Mouse (Mus musculus) left cerebral cortex, adult 8-10 months (tissue): ENCODE results near the gene Bbs1. TPM values are rescaled to one million over a fixed set of nuclear protein-coding genes. Genes with fewer than 3 reads are reported as not detected.
"Not testable (repeated sequence)": the region's sequence is repeated elsewhere in the genome, so short reads cannot be mapped to it uniquely, and the experiment has no call there.

Experiments used
- DNase-seq, 2 experiments: peaks; one replicate each; pipeline ENCODE4 v3.0.0; 2022; ENCODE audit warnings: low spot score in 2 of 2
- total RNA-seq, 4 experiments: library from RNA; stranded (reverse); gene quantifications; 2 replicates each; pipeline ENCODE4 v1.2.4; 2022

Gene Bbs1
- total RNA-seq, 4 experiments from 2014 or later = 32.5 to 38.2 (median 36.5) TPM

DNA sequence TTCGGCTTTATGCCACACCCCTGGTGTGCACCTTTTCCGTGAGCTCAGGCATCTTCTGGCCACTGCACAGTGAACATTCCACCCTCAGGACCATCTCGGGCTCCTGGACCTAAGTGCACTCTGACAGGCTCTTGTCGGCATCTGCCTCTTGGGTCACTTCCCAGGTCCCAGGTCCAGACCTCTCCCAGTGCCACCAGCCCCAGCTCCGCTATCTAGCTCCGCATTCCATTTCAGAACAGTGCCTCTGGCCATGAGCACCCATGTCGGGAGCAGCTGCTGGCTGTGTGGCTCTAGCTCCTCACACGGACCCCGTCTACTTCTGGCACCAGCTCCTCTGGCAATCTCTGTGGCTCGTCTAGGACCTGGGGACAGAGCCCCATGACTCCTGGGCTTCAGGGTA lies 16.6 kb downstream of the Bbs1 start:
- DNase-seq = no peak

DNA sequence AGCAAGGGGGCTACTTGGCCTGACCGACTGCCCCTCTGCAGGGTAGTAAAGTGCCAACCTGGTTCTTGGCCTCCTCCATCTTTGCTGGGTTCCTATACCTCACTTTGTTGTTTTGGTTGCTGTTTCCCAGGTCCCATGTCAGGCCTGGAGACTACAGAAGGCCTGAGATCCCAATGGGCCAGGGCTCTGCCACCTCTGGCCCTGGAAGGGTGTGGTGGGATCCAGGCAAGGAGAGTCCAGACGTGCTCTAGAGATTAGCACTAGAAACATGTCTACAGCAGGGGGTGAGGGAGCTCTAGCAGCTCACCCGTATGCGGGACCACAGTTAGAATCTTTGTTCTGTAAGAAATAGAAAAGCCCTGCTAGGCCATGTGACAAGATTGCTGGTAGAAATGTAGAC lies 22.5 kb downstream of the Bbs1 start:
- no peak for DNase-seq

DNA sequence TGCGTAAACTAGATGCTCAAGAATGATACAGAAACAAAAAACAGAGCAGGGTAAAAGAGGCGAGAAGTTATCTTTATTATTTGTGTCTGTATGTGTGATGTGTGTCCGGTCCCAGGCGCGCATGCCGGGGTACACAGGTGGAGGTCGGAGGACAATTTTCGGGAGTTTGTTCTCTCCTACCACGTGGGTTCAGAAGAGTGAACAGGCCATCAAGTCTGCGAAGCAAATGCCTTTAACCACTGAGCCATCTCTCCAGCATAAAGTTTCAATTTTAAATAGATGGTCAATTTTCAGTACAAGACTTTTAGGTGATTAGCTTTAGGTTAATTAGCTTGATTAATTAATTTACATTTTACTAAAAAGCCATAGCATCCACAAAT lies 27.1 kb downstream of the Bbs1 start:
- no peak for DNase-seq

GRCm38 (mm10) chr19:4878405-4879323 lies 27.8 kb downstream of the Bbs1 start, which contains the start of gene Zdhhc24:
TSS of gene Zdhhc24 (plus strand) at chr19:4878668.
- DNase-seq = peak; percentile 93 to 97

- no peak for DNase-seq
Observed at GRCm38 (mm10) chr19:4877785-4878184, 28.6 kb downstream of the Bbs1 start, which contains the start of gene Actn3. TSS of gene Actn3 (minus strand) at chr19:4877909.

DNA sequence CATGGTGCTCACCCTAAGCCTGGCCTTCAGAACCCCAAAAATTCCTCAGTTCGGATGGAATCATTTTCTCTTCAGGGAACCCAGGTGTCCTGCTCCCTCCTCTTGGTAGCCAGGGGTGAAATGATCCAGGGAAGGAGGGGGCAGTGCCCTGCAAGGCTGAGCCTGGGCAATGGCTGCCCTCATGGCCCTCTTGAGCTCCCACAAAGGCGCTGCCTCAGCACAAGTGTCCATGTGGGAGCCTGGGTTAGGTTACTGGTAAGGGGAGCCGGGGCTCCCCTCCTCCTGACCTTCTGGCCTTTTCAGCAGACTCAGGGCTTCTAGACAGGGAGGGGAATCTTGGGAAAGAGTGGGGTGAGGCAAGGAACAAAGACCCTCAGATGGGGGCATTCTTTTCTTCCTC lies 29.7 kb downstream of the Bbs1 start:
- no peak for DNase-seq

GRCm38 (mm10) chr19:4876241-4876640 lies 30.2 kb downstream of the Bbs1 start:
- DNase-seq = no peak

DNA sequence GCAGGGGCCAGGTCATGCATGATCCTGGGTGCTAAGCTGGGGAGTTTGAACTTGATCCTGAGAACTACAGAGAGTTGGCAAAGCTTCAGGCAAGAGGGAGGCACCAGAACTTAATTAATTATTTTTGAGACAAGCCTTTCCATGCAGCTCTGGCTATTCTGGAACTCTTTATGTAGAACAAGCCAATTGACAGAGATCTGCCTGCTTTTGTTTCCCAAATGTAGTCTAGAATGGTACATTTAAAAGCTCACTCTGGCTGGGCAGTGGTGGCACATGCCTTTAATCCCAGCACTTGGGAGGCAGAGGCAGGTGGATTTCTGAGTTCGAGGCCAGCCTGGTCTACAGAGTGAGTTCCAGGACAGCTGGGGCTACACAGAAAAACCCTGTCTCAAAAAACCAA lies 31.8 kb downstream of the Bbs1 start:
- DNase-seq = not testable (repeated sequence)

DNA sequence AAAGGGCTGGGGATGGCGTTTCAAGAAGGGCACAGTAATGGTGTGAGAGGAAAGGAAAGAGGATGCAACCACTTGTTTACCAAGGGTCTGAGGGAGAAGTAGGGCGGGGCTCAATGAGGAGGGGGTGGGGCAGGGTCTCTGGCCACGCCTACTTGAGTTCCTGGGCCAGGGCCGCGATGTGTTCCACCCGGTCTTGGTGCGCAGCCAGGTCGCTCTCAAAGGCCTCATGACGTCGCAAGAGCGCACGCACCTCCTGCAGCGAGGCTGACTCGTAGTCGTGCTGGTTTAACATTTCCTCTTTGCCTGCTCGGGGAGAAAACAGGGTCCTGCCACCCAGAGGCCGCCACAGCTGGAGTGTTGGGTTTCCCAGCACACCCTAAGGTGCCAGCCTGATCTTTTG lies 41.3 kb downstream of the Bbs1 start:
- DNase-seq = no peak

GRCm38 (mm10) chr19:4863048-4863447 lies 43.4 kb downstream of the Bbs1 start:
- DNase-seq = no peak

DNA sequence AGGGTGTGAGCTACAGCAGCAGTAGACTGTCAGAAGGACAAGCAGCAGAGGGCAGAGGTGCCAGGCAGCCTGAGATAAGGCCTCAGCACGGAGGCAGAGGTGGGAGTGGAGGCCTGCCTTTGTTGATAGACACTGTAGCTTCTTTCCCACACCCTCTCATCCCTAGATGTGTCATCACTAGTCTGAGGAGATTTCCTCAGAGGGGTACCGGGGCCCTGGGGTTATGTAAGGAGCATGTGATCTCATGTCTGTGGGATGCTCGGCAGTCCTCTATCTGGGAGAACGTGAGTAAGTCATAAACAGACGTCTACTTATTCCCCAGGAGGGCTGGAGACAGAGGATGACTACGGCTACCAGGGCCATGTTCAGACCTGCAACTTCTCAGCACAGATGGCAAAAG lies 47.3 kb downstream of the Bbs1 start:
- peak in 1 of 2 experiments; percentile 55 for DNase-seq

- DNase-seq = no peak
Observed at GRCm38 (mm10) chr19:4855951-4856350, 50.5 kb downstream of the Bbs1 start.

GRCm38 (mm10) chr19:4855470-4855820 lies 51.0 kb downstream of the Bbs1 start:
- no peak for DNase-seq

GRCm38 (mm10) chr19:4854552-4855469 lies 51.6 kb downstream of the Bbs1 start, which contains the start of gene Ctsf:
TSS of gene Ctsf (plus strand) at chr19:4855130.
- peak; percentile 79 to 89 for DNase-seq

- DNase-seq = no peak
Observed at GRCm38 (mm10) chr19:4850281-4850680, 56.1 kb downstream of the Bbs1 start.

- DNase-seq = no peak
Observed at GRCm38 (mm10) chr19:4849800-4850199, 56.6 kb downstream of the Bbs1 start.

DNA sequence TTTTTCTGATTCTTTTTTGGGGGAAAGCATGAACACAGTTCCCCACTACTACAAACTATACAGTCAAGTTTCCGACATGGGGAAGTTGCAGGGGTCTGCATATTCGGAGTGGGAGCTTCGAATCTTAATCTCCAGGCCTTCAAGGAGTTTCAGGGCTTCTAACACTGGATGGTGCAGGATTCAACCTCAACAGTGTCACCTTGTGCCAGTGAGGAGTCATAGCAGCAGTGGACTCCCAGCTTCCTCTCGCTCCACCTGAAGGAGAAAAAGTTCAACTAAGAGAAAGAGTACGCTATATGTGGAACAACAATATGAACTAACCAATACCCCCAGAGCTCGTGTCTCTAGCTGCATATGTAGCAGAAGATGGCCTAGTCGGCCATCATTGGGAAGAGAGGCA lies 58.9 kb downstream of the Bbs1 start:
- no peak for DNase-seq

- no peak for DNase-seq
Observed at GRCm38 (mm10) chr19:4845846-4846245, 60.6 kb downstream of the Bbs1 start.

DNA sequence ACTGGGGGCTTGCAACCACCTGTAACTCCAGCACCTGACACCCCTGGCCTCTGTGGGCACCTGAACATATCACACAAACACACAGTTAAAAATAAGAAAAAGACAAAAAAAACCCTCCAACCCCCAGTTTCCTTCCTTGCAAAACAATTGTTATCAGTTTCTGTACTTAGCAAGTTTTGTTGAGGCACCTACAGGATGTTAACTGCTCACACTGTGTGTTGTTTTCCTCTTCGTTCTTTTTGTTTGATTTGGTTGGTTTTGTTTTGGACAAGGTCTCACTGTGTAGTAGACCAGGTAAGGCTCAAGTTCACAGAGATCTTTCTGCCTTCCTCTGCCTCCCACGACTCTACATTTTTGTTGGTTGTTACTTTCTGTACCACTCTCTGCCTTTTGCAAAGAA lies 63.8 kb downstream of the Bbs1 start:
- no peak for DNase-seq

DNA sequence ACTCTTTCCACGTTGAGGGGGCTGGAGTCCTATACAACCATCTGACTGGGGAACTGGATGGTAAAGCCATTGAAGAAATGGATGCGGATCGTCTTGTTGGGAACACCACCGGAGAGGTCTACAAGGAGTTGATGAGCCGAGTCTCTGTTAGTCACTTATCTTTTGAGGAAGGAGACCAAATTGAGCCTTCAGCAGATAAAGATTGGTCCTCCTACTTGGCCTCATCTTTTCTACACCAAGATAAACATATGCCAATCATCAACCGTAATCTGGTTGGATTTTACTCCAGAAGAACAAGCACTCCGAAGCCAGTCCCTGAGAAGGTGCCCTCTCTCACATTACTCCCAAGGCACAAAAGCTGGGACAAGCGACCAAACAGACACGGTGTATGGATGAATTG lies 65.6 kb downstream of the Bbs1 start:
- no peak for DNase-seq

GRCm38 (mm10) chr19:4839149-4839548 lies 67.3 kb downstream of the Bbs1 start, which contains the start of the genes Ccs and Ccdc87:
TSS of gene Ccs (minus strand) at chr19:4839332.
TSS of gene Ccdc87 (plus strand) at chr19:4839366.
- peak; percentile 82 to 96 for DNase-seq
